Mouse (Mus musculus): ENCODE results near the gene Hacd4.
"Not testable (repeated sequence)": the region's sequence is repeated elsewhere in the genome, so short reads cannot be mapped to it uniquely, and the experiment has no call there.

Hacd4 gene

GRCm38 (mm10) chr4:88432412-88433024 lies 6.2 kb downstream of the Hacd4 start:
- no peak for DNase-seq (ENCODE audit: low read depth)

GRCm38 (mm10) chr4:88427630-88428239 lies 11.0 kb downstream of the Hacd4 start:
- no peak for DNase-seq (ENCODE audit: low read depth)

GRCm38 (mm10) chr4:88424563-88424962 lies 14.2 kb downstream of the Hacd4 start:
- no peak for DNase-seq (ENCODE audit: low read depth)

- DNase-seq (ENCODE audit: low read depth) = no peak
Measured at GRCm38 (mm10) chr4:88419378-88419777, 19.4 kb downstream of the Hacd4 start.

GRCm38 (mm10) chr4:88415017-88415416 lies 23.7 kb downstream of the Hacd4 start:
- no peak for DNase-seq (ENCODE audit: low read depth)

- DNase-seq (ENCODE audit: low read depth) = no peak
Measured at GRCm38 (mm10) chr4:88412331-88412730, 26.4 kb downstream of the Hacd4 start.

- DNase-seq (ENCODE audit: low read depth) = no peak
Measured at GRCm38 (mm10) chr4:88409279-88409678, 29.4 kb downstream of the Hacd4 start.

GRCm38 (mm10) chr4:88406887-88407696 lies 31.6 kb downstream of the Hacd4 start:
- no peak for DNase-seq (ENCODE audit: low read depth)

- DNase-seq (ENCODE audit: low read depth) = no peak
Measured at GRCm38 (mm10) chr4:88402884-88403283, 35.8 kb downstream of the Hacd4 start.

- DNase-seq (ENCODE audit: low read depth) = no peak
Measured at GRCm38 (mm10) chr4:88400992-88401313, 37.8 kb downstream of the Hacd4 start.

- DNase-seq (ENCODE audit: low read depth) = no peak
Measured at GRCm38 (mm10) chr4:88400302-88400991, 38.3 kb downstream of the Hacd4 start.

GRCm38 (mm10) chr4:88396995-88397521 lies 41.7 kb downstream of the Hacd4 start:
- DNase-seq (ENCODE audit: low read depth) = no peak

- DNase-seq (ENCODE audit: low read depth) = no peak
Measured at GRCm38 (mm10) chr4:88395717-88396116, 43.0 kb downstream of the Hacd4 start.

GRCm38 (mm10) chr4:88390596-88390995 lies 48.1 kb downstream of the Hacd4 start:
- not testable (repeated sequence) for DNase-seq (ENCODE audit: low read depth)

- no peak for DNase-seq (ENCODE audit: low read depth)
Measured at GRCm38 (mm10) chr4:88390036-88390435, 48.7 kb downstream of the Hacd4 start.

GRCm38 (mm10) chr4:88372293-88373224 lies 66.2 kb downstream of the Hacd4 start:
- DNase-seq (ENCODE audit: low read depth) = no peak

GRCm38 (mm10) chr4:88370819-88371218 lies 67.9 kb downstream of the Hacd4 start:
- no peak for DNase-seq (ENCODE audit: low read depth)

- DNase-seq (ENCODE audit: low read depth) = no peak
Measured at GRCm38 (mm10) chr4:88369951-88370350, 68.8 kb downstream of the Hacd4 start.

- DNase-seq (ENCODE audit: low read depth) = no peak
Measured at GRCm38 (mm10) chr4:88357431-88357830, 81.3 kb downstream of the Hacd4 start.

GRCm38 (mm10) chr4:88356652-88357051 lies 82.1 kb downstream of the Hacd4 start:
- peak; percentile 10 for DNase-seq (ENCODE audit: low read depth)

- peak; percentile 84 for DNase-seq (ENCODE audit: low read depth)
Measured at GRCm38 (mm10) chr4:88350910-88351309, 87.8 kb downstream of the Hacd4 start.

Data from naive thymus-derived CD4-positive, alpha-beta T cell, adult 2 months (primary cell).